Mouse (Mus musculus): ENCODE results near the gene Wbp11.

The Wbp11 gene

GRCm38 (mm10) chr6:136835352-136835751, 7.3 kb upstream of the Wbp11 start, which contains the start of gene Smco3:
Smco3 (minus strand) TSS chr6:136835452.
- no peak for DNase-seq (ENCODE audit: low spot score)

GRCm38 (mm10) chr6:136831712-136832111, 3.7 kb upstream of the Wbp11 start:
- no peak for DNase-seq (ENCODE audit: low spot score)

GRCm38 (mm10) chr6:136828681-136829080, 648 bp upstream of the Wbp11 start:
- no peak for DNase-seq (ENCODE audit: low spot score)

- no peak for DNase-seq (ENCODE audit: low spot score)
Measured at GRCm38 (mm10) chr6:136827516-136827880, 535 bp downstream of the Wbp11 start, which contains the start of gene BC049715. BC049715 (plus strand) TSS chr6:136827626.

GRCm38 (mm10) chr6:136827116-136827515, 917 bp downstream of the Wbp11 start:
- no peak for DNase-seq (ENCODE audit: low spot score)

- no peak for DNase-seq (ENCODE audit: low spot score)
Measured at GRCm38 (mm10) chr6:136824987-136825386, 3.0 kb downstream of the Wbp11 start.

GRCm38 (mm10) chr6:136821086-136821485, 6.9 kb downstream of the Wbp11 start:
- no peak for DNase-seq (ENCODE audit: low spot score)

GRCm38 (mm10) chr6:136820381-136820780, 7.7 kb downstream of the Wbp11 start:
- DNase-seq (ENCODE audit: low spot score): no peak

- no peak for DNase-seq (ENCODE audit: low spot score)
Measured at GRCm38 (mm10) chr6:136817549-136817948, 10.5 kb downstream of the Wbp11 start.

GRCm38 (mm10) chr6:136816826-136817225, 11.2 kb downstream of the Wbp11 start:
- DNase-seq (ENCODE audit: low spot score): no peak

GRCm38 (mm10) chr6:136815381-136815780, 12.7 kb downstream of the Wbp11 start:
- no peak for DNase-seq (ENCODE audit: low spot score)

GRCm38 (mm10) chr6:136813117-136813516, 14.9 kb downstream of the Wbp11 start:
- no peak for DNase-seq (ENCODE audit: low spot score)

GRCm38 (mm10) chr6:136811196-136811595, 16.8 kb downstream of the Wbp11 start:
- DNase-seq (ENCODE audit: low spot score): no peak

- DNase-seq (ENCODE audit: low spot score): no peak
Measured at GRCm38 (mm10) chr6:136809673-136810072, 18.4 kb downstream of the Wbp11 start.

- peak; percentile 60 for DNase-seq (ENCODE audit: low spot score)
Measured at GRCm38 (mm10) chr6:136809077-136809476, 19.0 kb downstream of the Wbp11 start.

- peak; percentile 55 for DNase-seq (ENCODE audit: low spot score)
Measured at GRCm38 (mm10) chr6:136808631-136809046, 19.4 kb downstream of the Wbp11 start.

GRCm38 (mm10) chr6:136808014-136808417, 20.0 kb downstream of the Wbp11 start, which contains the start of gene H2afj:
H2afj (plus strand) TSS chr6:136808244.
- peak; percentile 94 for DNase-seq (ENCODE audit: low spot score)

- DNase-seq (ENCODE audit: low spot score): no peak
Measured at GRCm38 (mm10) chr6:136807395-136808013, 20.5 kb downstream of the Wbp11 start.

GRCm38 (mm10) chr6:136806819-136807218, 21.2 kb downstream of the Wbp11 start:
- no peak for DNase-seq (ENCODE audit: low spot score)

- no peak for DNase-seq (ENCODE audit: low spot score)
Measured at GRCm38 (mm10) chr6:136805409-136805775, 22.6 kb downstream of the Wbp11 start.

GRCm38 (mm10) chr6:136804705-136805408, 23.2 kb downstream of the Wbp11 start:
- DNase-seq (ENCODE audit: low spot score): no peak

- DNase-seq (ENCODE audit: low spot score): peak; percentile 100
Measured at GRCm38 (mm10) chr6:136803739-136804633, 24.0 kb downstream of the Wbp11 start, which contains the start of gene Hist4h4. Hist4h4 (minus strand) TSS chr6:136804415.
